Mouse (Mus musculus): Measurements from ENCODE around the gene Zbtb48. TPM values are rescaled to one million over a fixed set of nuclear protein-coding genes. Genes with fewer than 3 reads are reported as not detected.

Gene Zbtb48
- polyA plus RNA-seq, 1 experiment from 2014 or later = 16.6 TPM

DNA sequence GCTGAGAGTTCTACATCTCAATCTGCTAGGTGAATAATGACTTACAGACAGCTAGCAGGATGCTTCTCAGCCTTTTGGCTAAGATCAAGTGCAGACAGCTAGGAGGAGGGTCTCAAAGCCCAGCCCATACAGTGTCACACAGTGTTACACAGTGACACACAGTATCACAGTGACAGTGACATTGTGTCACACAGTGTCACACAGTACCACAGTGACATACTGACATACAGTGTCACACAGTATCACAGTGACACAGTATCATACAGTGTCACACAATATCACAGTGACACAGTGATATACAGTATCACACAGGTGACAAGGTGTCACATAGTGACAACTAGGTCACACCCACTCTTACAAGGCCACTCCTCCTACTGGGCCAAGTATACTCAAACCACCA, 39.8 kb upstream of the Zbtb48 start:
- H3K4me2 ChIP-seq (ENCODE audit: low read depth, low read length) = no peak overlapping the region
- no peak overlapping the region for H3K27ac ChIP-seq (ENCODE audit: low read length)
- H3K4me3 ChIP-seq (ENCODE audit: low read length) = no peak overlapping the region
- peaks cover 3% of the 10 kb centered on the region for H3K4me1 ChIP-seq (ENCODE audit: control insufficient read depth, insufficient read depth, low read length)
- H3K9me3 ChIP-seq (ENCODE audit: control insufficient read depth, low read length) = no peaks in the 10 kb centered on the region
- H3K36me3 ChIP-seq (ENCODE audit: control insufficient read depth, insufficient read depth, low read length) = 0 out of 2 replicates have a peak, but pooled peaks cover 3% of the 10 kb centered on the region
- H3K9ac ChIP-seq (ENCODE audit: low read depth, low read length) = no peak overlapping the region
- no peaks in the 10 kb centered on the region for H3K27me3 ChIP-seq (replicated peaks; ENCODE audit: control insufficient read depth, insufficient read depth, low read length)
- no peak for ATAC-seq

DNA sequence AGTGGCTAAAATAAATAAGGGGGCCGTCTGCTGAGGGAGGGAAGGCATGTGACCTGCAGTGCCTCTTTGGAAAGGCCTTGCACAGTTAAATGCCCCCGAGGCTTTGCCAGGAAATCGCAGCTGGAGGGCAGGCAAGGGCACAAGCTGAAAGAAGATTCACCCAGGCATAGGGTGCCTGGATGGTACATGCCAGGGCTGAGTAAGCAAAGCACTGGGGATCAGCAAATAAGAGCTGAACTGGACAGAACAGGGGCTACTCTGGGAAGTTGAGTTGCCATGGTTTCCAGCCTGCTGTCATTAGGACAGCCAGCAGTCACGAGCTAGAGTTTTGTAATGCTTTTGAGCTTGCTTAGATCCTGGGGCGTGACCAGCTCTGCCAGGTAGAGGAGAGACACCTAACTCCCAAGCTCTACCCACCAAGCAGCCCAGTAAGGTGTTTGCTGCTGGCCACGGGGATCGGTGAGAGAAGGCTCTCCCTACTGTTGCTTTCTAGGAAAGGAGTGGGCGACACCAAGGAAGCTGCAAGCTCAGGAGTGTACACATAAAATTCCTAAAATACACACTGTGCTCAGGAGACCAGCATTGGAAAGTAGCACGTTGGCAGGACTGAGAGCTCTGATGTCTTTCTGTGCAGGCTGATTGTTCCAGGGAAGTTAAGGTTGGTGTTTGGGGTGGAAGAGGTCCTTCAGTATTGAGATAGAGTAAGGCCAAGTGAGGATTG, 35.1 kb upstream of the Zbtb48 start:
- no peak overlapping the region for H3K4me3 ChIP-seq (ENCODE audit: low read length)
- no peaks in the 10 kb centered on the region for H3K9me3 ChIP-seq (ENCODE audit: control insufficient read depth, low read length)
- H3K27ac ChIP-seq (ENCODE audit: low read length) = no peak overlapping the region
- ATAC-seq = peak; percentile 26; the same call in 1 of the 2 replicates
- H3K36me3 ChIP-seq (ENCODE audit: control insufficient read depth, insufficient read depth, low read length) = peaks cover 16% of the 10 kb centered on the region
- WGBS = 64% methylated on average over 9 of the region's 9 CpGs
- no peak overlapping the region for H3K9ac ChIP-seq (ENCODE audit: low read depth, low read length)
- no peaks in the 10 kb centered on the region for H3K27me3 ChIP-seq (replicated peaks; ENCODE audit: control insufficient read depth, insufficient read depth, low read length)
- no peak overlapping the region for H3K4me2 ChIP-seq (ENCODE audit: low read depth, low read length)
- no peaks in the 10 kb centered on the region for H3K4me1 ChIP-seq (ENCODE audit: control insufficient read depth, insufficient read depth, low read length)

DNA sequence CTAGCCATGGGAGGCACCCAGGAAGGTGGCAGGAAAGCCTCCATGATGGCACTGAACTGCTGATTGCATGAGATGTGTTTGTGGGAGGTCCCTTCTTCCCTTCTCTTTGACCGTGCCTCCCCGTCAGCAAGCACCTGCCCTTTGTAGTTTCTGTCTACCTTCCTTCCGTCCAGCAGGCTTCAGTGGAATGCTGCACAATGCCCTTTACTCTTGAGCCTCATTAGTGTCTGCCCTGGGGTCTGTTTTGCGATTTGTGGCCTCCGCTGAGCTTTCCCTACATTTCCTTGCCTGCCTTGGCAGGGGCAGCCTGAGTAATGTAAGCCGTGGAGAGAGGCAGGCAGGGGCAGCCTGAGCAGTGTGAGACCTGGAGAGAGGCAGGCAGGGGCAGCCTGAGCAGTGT, 17.1 kb upstream of the Zbtb48 start:
- 77% methylated on average over 6 of the region's 6 CpGs for WGBS
- Histone ChIP-seq H3K4me1 (ENCODE audit: control insufficient read depth, insufficient read depth, low read length) (peaks cover 9% of the 10 kb centered on the region), H3K27ac (ENCODE audit: low read length) (no peak overlapping the region)

DNA sequence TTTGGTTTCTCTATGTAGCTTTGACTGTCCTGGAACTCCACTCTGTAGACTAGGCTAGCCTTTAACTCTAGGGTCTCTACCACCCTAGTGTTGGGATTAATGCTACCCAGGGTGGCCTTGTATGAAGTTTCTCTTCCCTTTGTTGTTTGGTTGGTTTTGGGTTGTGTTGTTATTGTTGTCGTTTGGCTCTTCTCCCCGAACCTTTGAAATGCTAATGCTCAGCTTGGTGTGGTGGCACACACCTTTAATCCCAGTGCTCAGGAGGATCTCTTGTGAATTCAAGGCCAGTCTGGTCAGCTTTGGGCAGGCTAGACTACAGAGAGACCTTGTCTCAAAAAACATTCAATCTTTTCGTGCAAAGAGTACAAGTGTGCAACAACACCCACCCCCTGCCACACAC, 15.7 kb upstream of the Zbtb48 start:
- ATAC-seq = no peak
- Histone ChIP-seq H3K9me3 (ENCODE audit: control insufficient read depth, low read length) (no peaks in the 10 kb centered on the region), H3K27ac (ENCODE audit: low read length) (no peak overlapping the region), H3K27me3 (replicated peaks; ENCODE audit: control insufficient read depth, insufficient read depth, low read length) (no peaks in the 10 kb centered on the region), H3K4me2 (ENCODE audit: low read depth, low read length) (no peak overlapping the region), H3K9ac (ENCODE audit: low read depth, low read length) (no peak overlapping the region), H3K36me3 (ENCODE audit: control insufficient read depth, insufficient read depth, low read length) (peaks cover 31% of the 10 kb centered on the region), H3K4me1 (ENCODE audit: control insufficient read depth, insufficient read depth, low read length) (peaks cover 9% of the 10 kb centered on the region), H3K4me3 (ENCODE audit: low read length) (no peak overlapping the region)
- WGBS = 88% methylated on average over 3 of the region's 3 CpGs

More for the DNA sequence above, 17.1 kb upstream of the Zbtb48 start:
- H3K9ac ChIP-seq (ENCODE audit: low read depth, low read length) = no peak overlapping the region
- ATAC-seq = no peak
- peaks cover 33% of the 10 kb centered on the region for H3K36me3 ChIP-seq (ENCODE audit: control insufficient read depth, insufficient read depth, low read length)
- no peak overlapping the region for H3K4me3 ChIP-seq (ENCODE audit: low read length)
- no peaks in the 10 kb centered on the region for H3K27me3 ChIP-seq (replicated peaks; ENCODE audit: control insufficient read depth, insufficient read depth, low read length)
- no peak overlapping the region for H3K4me2 ChIP-seq (ENCODE audit: low read depth, low read length)
- no peaks in the 10 kb centered on the region for H3K9me3 ChIP-seq (ENCODE audit: control insufficient read depth, low read length)

DNA sequence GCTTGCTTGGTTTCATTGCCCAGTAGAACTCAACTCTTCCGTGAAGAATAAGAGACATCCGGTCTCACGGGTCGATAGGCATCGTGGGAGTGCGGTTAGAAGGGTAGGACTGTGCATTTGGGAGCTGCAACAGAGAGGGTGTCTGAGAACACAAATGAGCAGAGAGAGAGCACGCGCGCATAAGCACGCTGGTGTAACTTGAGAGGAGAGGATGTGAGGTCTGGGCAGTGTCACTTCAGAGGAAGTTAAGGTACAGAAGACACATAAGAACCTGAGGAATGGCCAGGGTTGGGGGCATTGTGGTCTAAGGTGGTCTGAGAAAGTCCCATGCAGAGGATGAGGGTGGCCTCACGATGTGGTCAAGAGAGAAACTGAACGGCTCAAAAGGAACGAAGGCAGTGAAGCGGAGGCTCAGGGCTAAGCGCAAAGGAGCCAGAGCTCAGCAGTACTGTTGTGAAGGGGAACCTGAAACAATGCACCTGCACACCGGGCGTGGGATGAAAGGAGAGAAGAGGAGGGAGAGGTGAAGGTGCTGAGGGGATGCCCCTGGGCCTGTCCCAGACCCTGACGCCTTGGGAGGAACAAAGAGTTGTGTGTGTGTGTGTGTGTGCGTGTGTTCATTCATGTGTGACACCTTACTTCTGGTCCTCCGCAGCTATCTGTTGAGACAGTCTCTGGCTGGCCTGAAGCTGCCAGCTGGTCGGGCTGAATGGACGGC, 14.6 kb upstream of the Zbtb48 start:
- 97% methylated on average over 22 of the region's 22 CpGs for WGBS
- no peak overlapping the region for H3K4me3 ChIP-seq (ENCODE audit: low read length)
- H3K4me1 ChIP-seq (ENCODE audit: control insufficient read depth, insufficient read depth, low read length) = peaks cover 9% of the 10 kb centered on the region
- peaks cover 26% of the 10 kb centered on the region for H3K36me3 ChIP-seq (ENCODE audit: control insufficient read depth, insufficient read depth, low read length)
- no peak overlapping the region for H3K27ac ChIP-seq (ENCODE audit: low read length)
- H3K9ac ChIP-seq (ENCODE audit: low read depth, low read length) = no peak overlapping the region
- no peaks in the 10 kb centered on the region for H3K27me3 ChIP-seq (replicated peaks; ENCODE audit: control insufficient read depth, insufficient read depth, low read length)
- ATAC-seq = no peak
- no peak overlapping the region for H3K4me2 ChIP-seq (ENCODE audit: low read depth, low read length)
- H3K9me3 ChIP-seq (ENCODE audit: control insufficient read depth, low read length) = no peaks in the 10 kb centered on the region

DNA sequence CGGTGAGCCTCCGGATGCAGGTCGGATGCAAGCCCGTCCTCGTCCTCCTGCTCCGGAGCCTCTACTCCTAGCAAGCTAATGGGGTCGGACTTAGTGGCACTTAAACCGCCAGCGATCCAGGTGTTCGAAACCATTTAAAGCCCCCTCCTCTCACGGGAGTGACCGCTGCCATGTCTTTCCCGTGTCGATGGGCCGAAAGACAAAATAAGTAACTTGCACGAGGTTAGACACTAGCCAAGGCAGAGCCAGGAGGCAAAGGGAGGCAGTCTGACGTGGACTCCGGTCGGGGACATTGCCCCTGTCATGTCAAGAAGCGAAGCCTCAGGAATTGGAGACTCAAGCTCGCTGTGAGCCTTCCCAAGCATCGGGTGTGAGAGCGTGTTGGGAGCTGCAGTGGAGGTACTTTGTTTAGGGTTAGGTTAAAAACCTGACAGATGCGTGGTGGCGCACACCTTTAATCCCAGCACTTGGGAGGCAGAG, 12.4 kb upstream of the Zbtb48 start:
- Histone ChIP-seq H3K27ac (ENCODE audit: low read length) (no peak overlapping the region), H3K36me3 (ENCODE audit: control insufficient read depth, insufficient read depth, low read length) (peaks cover 17% of the 10 kb centered on the region), H3K4me1 (ENCODE audit: control insufficient read depth, insufficient read depth, low read length) (peaks cover 9% of the 10 kb centered on the region), H3K9ac (ENCODE audit: low read depth, low read length) (peak overlapping the region; percentile 89), H3K4me2 (ENCODE audit: low read depth, low read length) (peak overlapping the region; percentile 90), H3K9me3 (ENCODE audit: control insufficient read depth, low read length) (no peaks in the 10 kb centered on the region), H3K27me3 (replicated peaks; ENCODE audit: control insufficient read depth, insufficient read depth, low read length) (no peaks in the 10 kb centered on the region), H3K4me3 (ENCODE audit: low read length) (peak overlapping the region; percentile 83)
- WGBS = 4% methylated on average over 25 of the region's 25 CpGs
- peak; percentile 14 for ATAC-seq

DNA sequence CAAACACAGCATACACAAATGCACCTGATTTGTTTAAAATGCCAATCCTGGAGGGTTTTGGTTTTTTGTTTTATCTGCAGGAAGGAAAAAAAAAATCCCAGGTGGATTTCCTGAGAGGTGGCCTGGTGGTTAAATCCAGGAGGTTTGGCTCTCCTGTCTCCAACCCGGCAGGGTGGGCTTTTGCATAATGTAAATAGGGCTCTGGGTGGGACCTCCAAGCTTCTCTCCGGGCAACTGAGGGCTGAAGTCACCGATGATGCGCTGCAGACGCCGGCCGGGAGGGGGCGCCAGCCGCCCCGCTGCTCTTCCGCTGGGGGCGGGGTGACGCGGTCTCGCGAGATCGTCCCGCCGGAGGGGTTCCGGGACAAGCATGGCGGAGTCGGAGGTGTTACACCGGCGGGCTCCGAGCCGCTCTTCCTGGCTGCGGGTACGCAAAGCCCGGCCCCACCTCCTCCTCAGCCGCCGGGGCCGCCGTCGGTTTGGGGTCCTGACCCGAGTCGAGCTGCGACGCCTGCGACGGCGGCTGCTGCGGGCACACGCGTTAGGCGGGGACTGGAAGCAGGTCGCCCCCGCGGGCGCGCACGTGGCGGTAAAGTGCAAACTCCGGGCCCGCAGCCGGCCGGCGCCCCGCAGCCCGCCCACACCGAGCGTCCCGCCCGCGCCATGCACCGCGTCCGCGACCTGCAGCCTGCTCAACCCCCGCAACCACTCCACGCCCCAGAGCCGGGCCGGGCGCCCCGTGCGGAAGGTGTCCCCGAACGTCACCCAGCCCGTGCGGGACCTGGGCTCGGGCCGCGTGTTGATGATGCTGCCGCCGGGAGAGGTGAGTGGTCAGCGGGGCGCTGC, 11.7 kb upstream of the Zbtb48 start, which contains the start of gene Nol9:
Gene Nol9 (plus strand): TSS at position 337 of the 846 bp plus-strand sequence.
- H3K4me2 ChIP-seq (ENCODE audit: low read depth, low read length) = peak within 1 kb of the TSS; percentile 90
- H3K36me3 ChIP-seq (ENCODE audit: control insufficient read depth, insufficient read depth, low read length) = peaks cover 17% of the 10 kb centered on the region
- no peaks in the 10 kb centered on the region for H3K9me3 ChIP-seq (ENCODE audit: control insufficient read depth, low read length)
- peak within 1 kb of the TSS; percentile 89 for H3K9ac ChIP-seq (ENCODE audit: low read depth, low read length)
- H3K4me1 ChIP-seq (ENCODE audit: control insufficient read depth, insufficient read depth, low read length) = peaks cover 9% of the 10 kb centered on the region
- no peak within 1 kb of the TSS for H3K27ac ChIP-seq (ENCODE audit: low read length)
- no peaks in the 10 kb centered on the region for H3K27me3 ChIP-seq (replicated peaks; ENCODE audit: control insufficient read depth, insufficient read depth, low read length)
- H3K4me3 ChIP-seq (ENCODE audit: low read length) = peak within 1 kb of the TSS; percentile 83
- ATAC-seq = peak; percentile 89
- under 1% methylated on average over 85 of the region's 86 CpGs for WGBS

DNA sequence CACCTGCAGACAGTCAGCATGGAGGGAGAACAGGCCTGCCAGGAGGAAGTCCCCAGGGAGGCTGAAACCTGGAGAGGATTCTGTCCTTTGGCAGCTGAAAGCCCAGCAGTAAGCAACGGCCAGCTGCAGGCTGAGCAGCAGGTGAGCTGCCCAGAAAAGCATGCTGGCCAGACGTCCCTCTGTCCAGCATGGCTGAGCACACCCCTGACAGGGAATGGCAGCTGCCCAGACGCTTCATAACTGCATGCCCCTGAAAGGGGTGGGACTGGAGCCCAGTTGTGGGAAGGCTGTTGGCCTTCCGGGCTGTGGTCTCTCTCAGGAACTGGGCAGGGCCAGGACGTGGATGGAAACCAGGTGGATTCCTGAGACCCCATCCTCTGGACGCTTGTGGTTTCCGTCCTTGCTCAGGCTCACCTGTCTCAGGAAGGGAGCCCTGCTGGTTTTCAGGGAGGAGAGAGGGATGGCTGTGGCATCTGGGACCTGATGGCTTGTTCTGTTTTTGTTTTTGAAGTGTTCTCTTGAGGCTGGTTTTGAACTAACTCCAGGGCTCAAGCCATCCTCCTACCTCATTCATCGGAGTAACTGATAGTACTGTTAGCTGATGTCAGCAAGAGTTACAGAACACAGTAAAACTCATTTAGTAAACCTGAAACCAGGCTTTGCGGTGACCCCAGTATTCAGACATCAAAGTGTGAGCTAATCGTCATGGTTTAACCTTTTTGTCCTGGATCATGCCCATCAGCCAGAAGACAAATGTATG, 10.9 kb upstream of the Zbtb48 start, which contains the start of gene Tas1r1:
Gene Tas1r1 (minus strand): TSS at position 344 of the 760 bp plus-strand sequence.
- 45% methylated on average over 10 of the region's 10 CpGs for WGBS
- no peak for ATAC-seq
- H3K9ac ChIP-seq (ENCODE audit: low read depth, low read length) = peak within 1 kb of the TSS; percentile 89
- peaks cover 17% of the 10 kb centered on the region for H3K36me3 ChIP-seq (ENCODE audit: control insufficient read depth, insufficient read depth, low read length)
- no peaks in the 10 kb centered on the region for H3K9me3 ChIP-seq (ENCODE audit: control insufficient read depth, low read length)
- H3K4me2 ChIP-seq (ENCODE audit: low read depth, low read length) = peak within 1 kb of the TSS; percentile 90
- H3K27ac ChIP-seq (ENCODE audit: low read length) = no peak within 1 kb of the TSS
- no peaks in the 10 kb centered on the region for H3K27me3 ChIP-seq (replicated peaks; ENCODE audit: control insufficient read depth, insufficient read depth, low read length)
- H3K4me3 ChIP-seq (ENCODE audit: low read length) = peak within 1 kb of the TSS; percentile 83
- peaks cover 9% of the 10 kb centered on the region for H3K4me1 ChIP-seq (ENCODE audit: control insufficient read depth, insufficient read depth, low read length)
